Mouse (Mus musculus) forebrain, embryonic 13.5 days (tissue): ENCODE measurements at regions not wholly inside any gene's neighbourhood (a gene's known extent, or its start where the extent isn't known, plus 50 kb on each side); places are given as distances from the start of the nearest gene placed in this dataset.

Source experiments
- ATAC-seq: fragments of 200-750 bp; cut with Nextera tagmentation; 2 replicates; pipeline ENCODE4 v1.8.0; 2017
- H3K27ac ChIP-seq: fragments of 300-500 bp; sonication (generic); 2 replicates; pipeline ENCODE4 v1.5.1; 2015; ENCODE audit warnings: inconsistent platforms, mild to moderate bottlenecking, moderate library complexity
- H3K27me3 ChIP-seq: fragments of 300-500 bp; sonication (generic); 2 replicates; pipeline ENCODE4 v1.6.1; 2015; ENCODE audit warnings: mild to moderate bottlenecking, inconsistent platforms
- H3K36me3 ChIP-seq: fragments of 300-500 bp; sonication (generic); 2 replicates; pipeline ENCODE4 v1.6.1; 2015; ENCODE audit warnings: mild to moderate bottlenecking, inconsistent platforms; ENCODE audit not compliant: poor library complexity, severe bottlenecking
- H3K4me1 ChIP-seq: fragments of 300-500 bp; sonication (generic); 2 replicates; pipeline ENCODE4 v1.6.1; 2015; ENCODE audit warnings: inconsistent platforms
- H3K4me2 ChIP-seq: fragments of 300-500 bp; sonication (generic); 2 replicates; pipeline ENCODE4 v1.6.1; 2015; ENCODE audit warnings: inconsistent platforms, mild to moderate bottlenecking, moderate library complexity
- H3K4me3 ChIP-seq: fragments of 300-500 bp; sonication (generic); 2 replicates; pipeline ENCODE4 v1.5.1; 2015; ENCODE audit warnings: mild to moderate bottlenecking, inconsistent platforms
- H3K9ac ChIP-seq: fragments of 300-500 bp; sonication (generic); 2 replicates; pipeline ENCODE4 v1.6.1; 2015; ENCODE audit warnings: mild to moderate bottlenecking, inconsistent platforms
- H3K9me3 ChIP-seq: fragments of 300-500 bp; sonication (generic); replicated peaks from 2 replicates; pipeline ENCODE4 v1.6.1; 2016; ENCODE audit warnings: inconsistent platforms
- WGBS: fragments of 180-500 bp; shearing (Covaris S2); methylation state at CpG from one replicate; pipeline ENCODE4 v1.1.7; 2015; 5-methylcytosine and 5-hydroxymethylcytosine counted together

- no peaks in the 10 kb centered on the region for H3K9me3 ChIP-seq
- 88% methylated on average over 14 of the region's 14 CpGs for WGBS
- no peak for ATAC-seq
Measured at GRCm38 (mm10) chr13:97443731-97444428, 203.0 kb downstream of the Enc1 start.

GRCm38 (mm10) chr13:97442806-97443205 lies 201.9 kb downstream of the Enc1 start:
- Histone ChIP-seq H3K4me2 (no peak overlapping the region), H3K9ac (no peak overlapping the region), H3K36me3 (no peaks in the 10 kb centered on the region), H3K4me3 (no peak overlapping the region), H3K4me1 (peaks cover 46% of the 10 kb centered on the region), H3K27me3 (no peaks in the 10 kb centered on the region), H3K27ac (no peak overlapping the region; the same call in 1 of the 2 replicates), H3K9me3 (no peaks in the 10 kb centered on the region)
- ATAC-seq, result no peak
- 97% methylated on average over 1 of the region's 1 CpGs for WGBS

More at GRCm38 (mm10) chr13:97443731-97444428, 203.0 kb downstream of the Enc1 start:
- Histone ChIP-seq H3K4me2 (no peak overlapping the region), H3K27ac (no peak overlapping the region), H3K4me3 (no peak overlapping the region), H3K9ac (no peak overlapping the region), H3K27me3 (no peaks in the 10 kb centered on the region), H3K4me1 (peaks cover 35% of the 10 kb centered on the region), H3K36me3 (no peaks in the 10 kb centered on the region)

GRCm38 (mm10) chr13:97442283-97442682 lies 201.4 kb downstream of the Enc1 start:
- H3K27ac ChIP-seq, result peak overlapping the region; percentile 8; the same call in 1 of the 2 replicates
- no peaks in the 10 kb centered on the region for H3K9me3 ChIP-seq
- no peaks in the 10 kb centered on the region for H3K27me3 ChIP-seq
- H3K4me3 ChIP-seq, result no peak overlapping the region
- 0 out of 2 replicates have a peak overlapping the region, but pooled peaks have one; percentile 10 for H3K4me2 ChIP-seq
- 29% methylated on average over 10 of the region's 10 CpGs for WGBS
- ATAC-seq, result no peak; the same call in 1 of the 2 replicates
- H3K4me1 ChIP-seq, result peaks cover 51% of the 10 kb centered on the region
- H3K9ac ChIP-seq, result no peak overlapping the region; the same call in 1 of the 2 replicates
- H3K36me3 ChIP-seq, result no peaks in the 10 kb centered on the region

GRCm38 (mm10) chr13:97441803-97442202 lies 200.9 kb downstream of the Enc1 start:
- Histone ChIP-seq H3K36me3 (no peaks in the 10 kb centered on the region), H3K27ac (peak overlapping the region; percentile 8; the same call in 1 of the 2 replicates), H3K4me1 (peaks cover 55% of the 10 kb centered on the region), H3K9me3 (no peaks in the 10 kb centered on the region), H3K27me3 (no peaks in the 10 kb centered on the region), H3K4me3 (no peak overlapping the region), H3K4me2 (no peak overlapping the region), H3K9ac (no peak overlapping the region)
- no peak for ATAC-seq
- 43% methylated on average over 2 of the region's 2 CpGs for WGBS

DNA sequence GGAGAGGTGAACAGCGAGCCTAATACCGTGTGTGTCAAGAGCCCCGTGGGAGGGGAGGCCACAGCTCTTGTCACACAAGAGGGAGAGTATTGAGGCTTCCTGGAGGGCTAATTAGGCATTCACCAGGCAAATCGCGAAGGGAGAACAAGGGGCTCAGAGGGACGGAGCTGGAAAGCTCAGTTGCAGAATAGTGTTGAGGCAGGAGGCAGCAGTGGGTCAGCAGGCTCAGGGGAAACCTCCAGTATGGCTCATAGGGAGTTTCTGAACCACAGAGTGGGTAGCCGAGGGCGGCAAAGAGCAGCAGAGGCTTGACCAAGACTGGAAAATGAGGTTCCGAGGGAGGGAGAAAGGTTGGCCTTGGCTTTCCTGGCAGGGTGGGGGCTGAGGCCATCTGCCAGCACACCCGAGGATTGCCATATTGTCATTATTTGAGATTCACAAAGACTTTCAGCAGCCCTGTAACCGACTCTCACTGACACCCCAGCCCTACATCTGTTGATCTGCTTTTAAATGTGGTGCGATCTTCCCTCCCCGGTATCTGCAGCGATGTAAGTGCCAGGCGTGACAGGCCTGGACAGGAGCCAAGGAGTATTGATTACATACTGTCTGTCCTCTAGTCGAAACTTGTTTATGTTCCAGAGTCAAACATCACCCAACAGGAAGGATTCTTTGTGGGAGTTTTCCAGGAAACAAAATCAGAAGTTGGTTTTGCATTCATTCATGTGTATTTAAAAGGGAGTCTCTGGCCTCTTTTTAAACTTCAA lies 198.5 kb downstream of the Enc1 start:
- no peaks in the 10 kb centered on the region for H3K36me3 ChIP-seq
- no peaks in the 10 kb centered on the region for H3K9me3 ChIP-seq
- H3K9ac ChIP-seq, result peak overlapping the region; percentile 60
- H3K27me3 ChIP-seq, result no peaks in the 10 kb centered on the region
- 2% methylated on average over 16 of the region's 16 CpGs for WGBS
- H3K4me2 ChIP-seq, result peak overlapping the region; percentile 54
- peaks cover 79% of the 10 kb centered on the region for H3K4me1 ChIP-seq
- H3K4me3 ChIP-seq, result peak overlapping the region; percentile 10; the same call in 1 of the 2 replicates
- H3K27ac ChIP-seq, result peak overlapping the region; percentile 90
- ATAC-seq, result peak; percentile 64

DNA sequence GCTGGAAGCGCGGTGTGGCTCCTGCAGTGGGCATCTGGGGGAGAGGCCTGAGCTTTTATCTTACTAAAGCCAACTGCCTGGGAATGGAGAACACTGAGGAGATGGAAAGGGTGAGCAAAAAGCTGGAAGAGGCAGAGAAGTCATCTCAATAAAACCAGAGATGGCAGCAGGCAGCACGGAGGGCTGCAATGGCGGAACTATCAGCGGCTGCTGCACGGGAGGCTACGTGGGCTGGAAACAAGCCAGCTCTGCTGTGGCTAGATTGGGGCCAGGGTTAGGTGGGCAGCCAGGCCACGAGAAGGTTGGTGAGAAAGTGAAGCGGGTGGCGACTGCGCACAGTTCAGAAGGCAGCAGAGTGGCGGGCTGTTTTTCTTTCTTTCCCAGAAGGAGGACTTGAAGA lies 197.8 kb downstream of the Enc1 start:
- H3K4me3 ChIP-seq, result peak overlapping the region; percentile 10; the same call in 1 of the 2 replicates
- peak overlapping the region; percentile 90 for H3K27ac ChIP-seq
- H3K9me3 ChIP-seq, result no peaks in the 10 kb centered on the region
- H3K4me2 ChIP-seq, result peak overlapping the region; percentile 54
- WGBS, result 21% methylated on average over 12 of the region's 12 CpGs
- peak overlapping the region; percentile 60 for H3K9ac ChIP-seq
- H3K4me1 ChIP-seq, result peaks cover 80% of the 10 kb centered on the region
- no peaks in the 10 kb centered on the region for H3K27me3 ChIP-seq
- no peaks in the 10 kb centered on the region for H3K36me3 ChIP-seq
- no peak; the same call in 1 of the 2 replicates for ATAC-seq

DNA sequence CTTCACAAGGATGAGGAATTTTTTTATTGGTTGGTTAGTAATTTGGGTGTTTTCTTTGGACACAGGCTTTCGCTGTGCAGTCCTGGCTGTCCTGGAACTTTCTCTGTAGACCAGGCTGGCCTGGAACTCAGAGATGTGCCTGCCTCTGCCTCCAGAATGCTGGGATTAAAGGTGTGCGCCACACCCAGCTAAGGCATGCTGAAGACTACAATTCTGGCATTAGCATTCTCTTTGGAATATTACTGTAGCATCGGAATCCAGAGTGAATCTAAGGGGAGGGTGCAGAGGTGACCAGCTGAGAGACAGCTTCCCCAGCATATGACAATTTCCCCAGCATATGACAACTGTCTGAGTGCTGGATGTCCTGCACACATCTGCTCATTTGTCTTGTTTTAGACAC lies 197.4 kb downstream of the Enc1 start:
- ATAC-seq, result no peak
- H3K36me3 ChIP-seq, result no peaks in the 10 kb centered on the region
- H3K4me3 ChIP-seq, result no peak overlapping the region
- H3K4me2 ChIP-seq, result peak overlapping the region; percentile 54
- H3K27me3 ChIP-seq, result no peaks in the 10 kb centered on the region
- H3K9me3 ChIP-seq, result no peaks in the 10 kb centered on the region
- peaks cover 80% of the 10 kb centered on the region for H3K4me1 ChIP-seq
- WGBS, result 99% methylated on average over 3 of the region's 3 CpGs
- peak overlapping the region; percentile 90 for H3K27ac ChIP-seq
- no peak overlapping the region for H3K9ac ChIP-seq

GRCm38 (mm10) chr13:97436719-97437350 lies 195.9 kb downstream of the Enc1 start:
- H3K27me3 ChIP-seq, result no peaks in the 10 kb centered on the region
- no peak overlapping the region for H3K4me3 ChIP-seq
- peak overlapping the region; percentile 87 for H3K27ac ChIP-seq
- H3K9ac ChIP-seq, result peak overlapping the region; percentile 62; the same call in 1 of the 2 replicates
- H3K4me1 ChIP-seq, result peaks cover 68% of the 10 kb centered on the region
- no peaks in the 10 kb centered on the region for H3K36me3 ChIP-seq
- H3K9me3 ChIP-seq, result no peaks in the 10 kb centered on the region
- no peak for ATAC-seq
- WGBS, result 13% methylated on average over 5 of the region's 5 CpGs
- peak overlapping the region; percentile 62 for H3K4me2 ChIP-seq

GRCm38 (mm10) chr13:97435865-97436718 lies 195.2 kb downstream of the Enc1 start:
- peak overlapping the region; percentile 28 for H3K4me3 ChIP-seq
- peak overlapping the region; percentile 62 for H3K9ac ChIP-seq
- no peaks in the 10 kb centered on the region for H3K36me3 ChIP-seq
- H3K27ac ChIP-seq, result peak overlapping the region; percentile 87
- peak overlapping the region; percentile 62 for H3K4me2 ChIP-seq
- H3K27me3 ChIP-seq, result no peaks in the 10 kb centered on the region
- no peaks in the 10 kb centered on the region for H3K9me3 ChIP-seq
- 3% methylated on average over 24 of the region's 24 CpGs for WGBS
- peaks cover 67% of the 10 kb centered on the region for H3K4me1 ChIP-seq
- peak; percentile 31 for ATAC-seq

DNA sequence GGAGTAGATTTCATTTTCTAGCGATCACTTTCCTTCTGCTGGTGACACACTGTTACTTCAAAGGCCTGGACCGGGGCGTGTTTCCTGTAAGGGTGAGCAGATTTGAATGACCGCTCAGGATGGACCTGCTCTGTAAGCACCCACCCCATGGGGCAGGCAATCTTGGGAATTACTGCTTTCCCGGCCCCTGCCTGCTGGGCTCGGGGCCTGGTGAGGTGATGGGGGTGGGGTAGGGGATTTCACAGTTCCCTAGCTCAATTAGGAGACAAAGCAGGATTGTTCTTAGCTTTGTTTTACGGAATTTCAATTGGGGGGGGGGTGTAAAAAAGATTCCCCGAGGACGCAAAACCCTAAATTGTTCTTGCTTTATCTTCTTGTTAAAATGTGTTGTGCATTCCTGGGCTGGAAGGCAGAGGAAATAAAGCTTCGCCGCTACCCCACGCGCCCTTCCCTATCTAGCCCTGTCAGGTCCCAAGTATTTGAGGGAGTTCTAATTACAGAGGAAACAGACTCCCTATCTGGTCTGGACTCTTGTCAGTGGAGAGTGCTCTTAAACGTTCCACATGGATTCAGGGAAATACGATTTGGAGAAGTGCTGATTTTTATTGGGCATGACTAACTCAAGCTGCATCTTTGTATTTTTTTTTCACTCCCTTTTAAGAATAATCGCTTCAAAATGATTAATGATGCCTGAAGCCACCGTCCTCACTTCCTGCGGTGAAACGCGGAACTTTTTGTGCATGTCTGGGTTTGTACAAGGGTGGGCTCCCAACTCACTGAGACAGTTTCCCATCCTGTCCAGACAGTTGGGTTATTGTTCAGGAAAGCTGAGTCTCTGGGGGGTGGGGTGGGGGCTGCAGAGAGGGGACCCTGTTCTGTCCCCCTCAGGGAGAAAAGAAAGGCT lies 194.3 kb downstream of the Enc1 start:
- Histone ChIP-seq H3K4me2 (peak overlapping the region; percentile 62), H3K27ac (peak overlapping the region; percentile 87), H3K9me3 (no peaks in the 10 kb centered on the region), H3K4me1 (peaks cover 58% of the 10 kb centered on the region), H3K36me3 (no peaks in the 10 kb centered on the region), H3K4me3 (peak overlapping the region; percentile 28), H3K9ac (peak overlapping the region; percentile 62), H3K27me3 (no peaks in the 10 kb centered on the region)
- ATAC-seq, result peak; percentile 27; the same call in 1 of the 2 replicates
- 3% methylated on average over 20 of the region's 20 CpGs for WGBS
